Mouse (Mus musculus): Measurements from ENCODE around the gene Uqcc2.

Gene Uqcc2

GRCm38 (mm10) chr17:27122701-27123100 lies 11.0 kb downstream of the Uqcc2 start:
- DNase-seq, result no peak

DNA sequence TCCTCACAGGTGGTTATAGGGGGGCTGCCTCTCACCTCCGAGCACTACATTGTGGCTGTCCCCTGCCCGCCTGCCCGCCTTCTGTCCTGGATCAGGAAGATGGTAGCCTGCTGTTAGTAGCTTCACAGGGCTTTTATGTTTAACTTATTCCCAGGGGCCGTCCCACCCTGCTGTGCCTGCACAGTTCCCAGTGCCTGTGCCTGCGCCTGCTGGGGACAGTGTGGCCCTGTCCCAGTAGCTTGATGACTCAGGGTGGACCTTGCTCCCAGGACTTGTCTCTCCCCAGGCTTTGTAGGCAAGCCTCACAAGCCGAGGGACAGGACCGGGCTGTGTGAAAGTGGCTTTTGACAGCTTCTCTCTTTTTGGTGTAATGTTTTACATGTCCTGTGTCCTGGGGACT lies 11.9 kb downstream of the Uqcc2 start:
- DNase-seq, result no peak

DNA sequence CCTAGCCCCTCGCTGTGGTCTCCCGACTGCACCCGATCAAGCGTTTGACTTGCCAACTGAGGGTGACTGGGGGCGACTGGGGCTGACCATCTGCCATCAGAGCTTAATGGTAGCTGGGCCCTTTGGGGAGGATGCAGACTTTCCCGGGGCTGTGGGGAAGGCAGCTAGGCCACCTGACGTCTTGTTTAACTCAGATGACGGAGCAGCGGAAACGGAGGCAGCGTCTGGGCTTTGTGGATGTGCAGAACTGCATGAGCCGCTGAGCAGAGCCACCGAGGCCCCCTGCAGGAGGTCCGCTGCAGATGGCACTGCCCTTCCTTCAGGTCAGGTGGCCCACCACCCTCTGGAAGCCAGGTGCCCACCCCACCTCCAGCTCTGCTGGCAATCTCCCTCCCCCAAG lies 12.4 kb downstream of the Uqcc2 start:
- no peak for DNase-seq

GRCm38 (mm10) chr17:27120561-27121024 lies 13.1 kb downstream of the Uqcc2 start:
- DNase-seq, result no peak

DNA sequence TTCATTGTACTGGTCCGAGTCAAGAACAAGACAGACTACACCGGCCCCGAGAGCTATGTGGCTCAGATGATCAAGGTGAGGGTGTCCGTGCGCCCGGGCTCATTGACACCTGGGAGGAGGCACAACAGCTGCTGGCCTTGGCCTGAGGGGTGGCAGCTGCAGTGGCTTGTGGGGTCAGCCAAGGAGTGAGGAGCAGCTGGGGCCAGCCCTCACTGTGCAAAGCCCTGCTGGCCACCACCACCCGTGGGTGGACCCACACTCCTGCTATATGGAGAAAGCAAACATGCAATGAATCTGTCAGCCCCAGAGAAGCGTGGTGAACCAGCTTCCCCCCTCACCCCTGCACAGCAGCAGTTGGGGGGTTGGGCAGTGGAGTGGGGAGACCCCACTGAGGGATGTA lies 13.8 kb downstream of the Uqcc2 start:
- DNase-seq, result no peak

GRCm38 (mm10) chr17:27119540-27119895 lies 14.2 kb downstream of the Uqcc2 start:
- DNase-seq, result no peak

- DNase-seq, result no peak
Observed at GRCm38 (mm10) chr17:27118676-27119539, 14.8 kb downstream of the Uqcc2 start.

- no peak for DNase-seq
Observed at GRCm38 (mm10) chr17:27110072-27110471, 23.6 kb downstream of the Uqcc2 start.

- DNase-seq, result no peak
Observed at GRCm38 (mm10) chr17:27107936-27108335, 25.8 kb downstream of the Uqcc2 start.

GRCm38 (mm10) chr17:27106745-27107144 lies 27.0 kb downstream of the Uqcc2 start:
- DNase-seq, result no peak

- no peak for DNase-seq
Observed at GRCm38 (mm10) chr17:27105698-27106470, 27.8 kb downstream of the Uqcc2 start.

- DNase-seq, result no peak
Observed at GRCm38 (mm10) chr17:27101675-27102074, 32.0 kb downstream of the Uqcc2 start.

- no peak for DNase-seq
Observed at GRCm38 (mm10) chr17:27095690-27096089, 38.0 kb downstream of the Uqcc2 start.

- DNase-seq, result no peak
Observed at GRCm38 (mm10) chr17:27090068-27090467, 43.6 kb downstream of the Uqcc2 start.

- DNase-seq, result peak; percentile 34 to 36
Observed at GRCm38 (mm10) chr17:27087426-27087825, 46.3 kb downstream of the Uqcc2 start.

DNA sequence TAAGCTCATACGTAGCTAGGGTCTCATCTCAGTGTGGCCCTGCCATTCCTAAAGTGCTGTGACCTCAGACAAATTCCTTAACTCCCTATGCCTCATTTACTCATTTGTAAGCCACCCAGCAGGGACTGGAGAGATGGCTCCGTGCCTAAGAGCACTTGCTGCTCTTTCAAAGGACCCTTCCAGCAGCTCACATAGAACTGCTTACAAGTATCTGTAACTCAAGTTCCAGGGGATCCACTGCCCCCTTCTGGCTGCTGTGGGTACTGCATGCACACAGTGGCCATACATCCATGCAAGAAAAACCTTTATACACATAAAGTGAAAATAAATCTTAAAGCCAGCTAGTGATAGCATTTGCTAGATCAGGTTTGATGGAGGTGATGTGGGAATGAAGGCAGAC lies 48.0 kb downstream of the Uqcc2 start:
- peak; percentile 34 to 46 for DNase-seq

- no peak for DNase-seq
Observed at GRCm38 (mm10) chr17:27083601-27084000, 50.1 kb downstream of the Uqcc2 start.

DNA sequence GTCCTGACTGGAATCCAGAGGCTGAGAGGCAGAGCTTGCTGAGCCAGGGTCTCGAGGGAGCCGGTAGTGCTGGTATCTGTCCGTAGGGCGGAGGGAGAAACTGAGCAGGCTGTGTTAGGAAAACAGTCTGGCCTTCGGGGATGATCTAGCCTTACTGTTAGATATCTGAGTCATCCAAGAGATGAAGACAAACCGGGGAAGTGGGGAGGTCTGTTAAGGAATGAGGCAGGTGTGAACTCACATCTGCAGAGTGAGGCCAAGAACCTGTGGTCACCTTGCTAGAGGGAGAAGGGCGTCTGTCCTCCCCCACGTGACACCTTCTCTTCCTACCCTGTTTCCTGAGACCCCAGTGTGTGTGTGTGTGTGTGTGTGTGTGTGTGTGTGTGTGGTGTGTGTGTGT lies 50.9 kb downstream of the Uqcc2 start:
- DNase-seq, result no peak

GRCm38 (mm10) chr17:27081868-27082267 lies 51.8 kb downstream of the Uqcc2 start:
- no peak for DNase-seq

- DNase-seq, result no peak
Observed at GRCm38 (mm10) chr17:27078499-27078898, 55.2 kb downstream of the Uqcc2 start.

DNA sequence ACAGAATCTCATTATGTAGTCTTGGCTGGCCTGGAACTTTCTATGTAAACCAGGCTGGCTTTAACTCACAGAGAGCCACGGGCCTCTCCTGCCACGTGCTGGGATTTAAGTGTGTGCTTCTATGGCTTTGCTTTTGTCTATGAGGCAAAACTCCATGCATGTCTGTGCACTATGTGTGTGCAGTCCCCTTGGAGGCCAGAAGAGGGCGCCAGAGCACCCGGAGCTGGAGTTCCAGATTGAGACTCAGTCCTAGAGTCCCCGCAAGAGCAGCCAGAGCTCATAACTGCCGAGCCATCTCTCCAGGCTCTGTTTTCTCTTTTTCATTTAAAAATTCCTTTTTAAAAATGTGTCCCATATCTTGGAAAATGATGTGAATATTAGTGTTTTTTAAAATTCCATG lies 55.8 kb downstream of the Uqcc2 start:
- DNase-seq, result no peak

GRCm38 (mm10) chr17:27077133-27077532 lies 56.6 kb downstream of the Uqcc2 start:
- DNase-seq, result no peak

GRCm38 (mm10) chr17:27074849-27075745 lies 58.6 kb downstream of the Uqcc2 start:
- DNase-seq, result no peak
